Mouse (Mus musculus): Measurements from ENCODE around the gene Mecom.

DNA sequence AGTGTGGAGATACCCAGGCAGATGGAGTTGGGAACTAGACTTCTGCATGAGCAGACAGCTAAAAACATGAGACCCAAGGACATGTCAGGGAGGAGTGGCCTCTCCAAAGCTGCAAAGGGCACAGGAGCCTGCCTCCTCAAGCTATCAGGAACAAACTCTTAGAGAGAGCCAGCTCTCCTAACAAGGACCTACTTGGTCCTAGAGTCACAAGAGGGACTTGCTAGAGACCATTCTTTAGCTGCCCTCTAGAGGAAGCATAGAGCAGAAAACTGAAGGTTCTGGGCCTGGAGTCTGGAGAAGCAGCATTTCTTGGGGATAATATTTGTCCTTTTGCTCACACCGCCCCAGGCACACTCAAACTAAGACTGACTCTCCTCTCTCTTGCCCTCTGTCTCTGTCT lies 99.2 kb downstream of the Mecom start:
- peak; percentile 22; the same call in 1 of the 2 replicates for TF ChIP-seq CTCF (IDR thresholded peaks at IDR 0.05; ENCODE audit: extremely low read depth, insufficient read depth, low read length)
- no peak for TF ChIP-seq POLR2A (IDR thresholded peaks at IDR 0.05; ENCODE audit: extremely low read depth, insufficient read depth, low read length)

Measured in cortical plate, adult 2 months (tissue).